Mouse (Mus musculus) C2C12 (cell line): ENCODE data around the gene Sult2b1. TPM values are rescaled to one million over a fixed set of nuclear protein-coding genes. Genes with fewer than 3 reads are reported as not detected.

ENCODE experiments used
- H3K27me3 ChIP-seq: one replicate; pipeline ENCODE4 v1.6.1; 2011; ENCODE audit not compliant: control insufficient read depth, insufficient read depth, insufficient read length
- H3K36me3 ChIP-seq: one replicate; pipeline ENCODE4 v1.6.1; 2011; ENCODE audit not compliant: control insufficient read depth, insufficient read depth
- H3K4me3 ChIP-seq: one replicate; pipeline ENCODE4 v1.5.1; 2011; ENCODE audit warnings: mild to moderate bottlenecking, control low read depth; ENCODE audit not compliant: poor library complexity, insufficient read depth, severe bottlenecking
- H3K79me2 ChIP-seq: one replicate; pipeline ENCODE4 v1.6.1; 2011; ENCODE audit not compliant: control insufficient read depth, insufficient read depth
- H3K79me3 ChIP-seq: one replicate; pipeline ENCODE4 v1.6.1; 2011; ENCODE audit warnings: low read depth, control low read depth
- H3ac ChIP-seq: one replicate; pipeline ENCODE3; 2011; ENCODE audit warnings: low read depth; ENCODE audit not compliant: control insufficient read depth, insufficient read length
- CEBPB ChIP-seq: IDR thresholded peaks from one replicate; pipeline ENCODE4 v1.6.1; 2011; ENCODE audit warnings: low read depth, mild to moderate bottlenecking, control low read depth, moderate library complexity
- CTCF ChIP-seq: IDR thresholded peaks from one replicate; pipeline ENCODE4 v1.5.1; 2011; ENCODE audit not compliant: control insufficient read depth, insufficient read depth, insufficient read length
- FOSL1 ChIP-seq: IDR thresholded peaks from one replicate; pipeline ENCODE4 v1.8.0; 2011; ENCODE audit warnings: mild to moderate bottlenecking, low read length; ENCODE audit not compliant: poor library complexity, insufficient read depth, severe bottlenecking
- MAX ChIP-seq: IDR thresholded peaks from one replicate; pipeline ENCODE4 v1.6.1; 2011; ENCODE audit warnings: mild to moderate bottlenecking, control low read depth
- MYOD1 ChIP-seq: IDR thresholded peaks from one replicate; pipeline ENCODE4 v1.6.1; 2011; ENCODE audit warnings: low read depth; ENCODE audit not compliant: control insufficient read depth, insufficient read length
- MYOG ChIP-seq: IDR thresholded peaks from one replicate; pipeline ENCODE4 v1.6.1; 2011; ENCODE audit not compliant: control insufficient read depth, insufficient read length; ENCODE audit errors: extremely low read depth
- USF1 ChIP-seq: IDR thresholded peaks from one replicate; pipeline ENCODE4 v1.6.1; 2011; ENCODE audit warnings: low read depth, mild to moderate bottlenecking, control low read depth, moderate library complexity
- polyA plus RNA-seq: library from polyadenylated mRNA; unstranded; fragments of >200 nt; fragmentation: generic; extraction: Trizol; gene quantifications from one replicate; pipeline ENCODE4 v1.2.1, GENCODE M21; 2012; ENCODE audit warnings: missing spikeins

Gene Sult2b1
- polyA plus RNA-seq, 1 experiment = 0.13 TPM

- peaks cover 15% of the 10 kb centered on the region for H3K27me3 ChIP-seq
- no peaks in the 10 kb centered on the region for H3K36me3 ChIP-seq
- TF ChIP-seq CTCF = no peak
- no peak for TF ChIP-seq CEBPB
- no peak for TF ChIP-seq MAX
- no peak for TF ChIP-seq MYOD1
- TF ChIP-seq FOSL1 = no peak
- no peak for TF ChIP-seq MYOG
- TF ChIP-seq USF1 = no peak
- no peaks in the 10 kb centered on the region for H3K79me3 ChIP-seq
- no peak overlapping the region for H3ac ChIP-seq
- no peak overlapping the region for H3K4me3 ChIP-seq
- H3K79me2 ChIP-seq = no peaks in the 10 kb centered on the region
Measured at GRCm38 (mm10) chr7:45697894-45698293, 86.6 kb downstream of the Sult2b1 start.

GRCm38 (mm10) chr7:45695098-45695497, 89.4 kb downstream of the Sult2b1 start:
- H3K36me3 ChIP-seq = no peaks in the 10 kb centered on the region
- H3K79me3 ChIP-seq = no peaks in the 10 kb centered on the region
- H3K79me2 ChIP-seq = no peaks in the 10 kb centered on the region
- TF ChIP-seq MAX = no peak
- TF ChIP-seq MYOD1 = no peak
- TF ChIP-seq USF1 = no peak
- TF ChIP-seq CEBPB = no peak
- TF ChIP-seq FOSL1 = no peak
- TF ChIP-seq CTCF = no peak
- TF ChIP-seq MYOG = no peak
- peaks cover 9% of the 10 kb centered on the region for H3K27me3 ChIP-seq
- H3ac ChIP-seq = no peak overlapping the region
- H3K4me3 ChIP-seq = no peak overlapping the region

- Histone ChIP-seq H3K36me3 (no peaks in the 10 kb centered on the region), H3K79me3 (no peaks in the 10 kb centered on the region), H3K4me3 (no peak within 1 kb of the TSS), H3ac (no peak within 1 kb of the TSS), H3K27me3 (no peaks in the 10 kb centered on the region), H3K79me2 (no peaks in the 10 kb centered on the region)
- TF ChIP-seq CTCF = no peak
- TF ChIP-seq MAX = no peak
- TF ChIP-seq FOSL1 = no peak
Measured at GRCm38 (mm10) chr7:45693921-45694591, 90.4 kb downstream of the Sult2b1 start, which contains the start of gene Sec1. Sec1 (minus strand) TSS chr7:45694402.

- TF ChIP-seq MYOG (no peak), MYOD1 (no peak), MAX (no peak), CTCF (no peak), USF1 (no peak), CEBPB (no peak), FOSL1 (no peak)
Measured at GRCm38 (mm10) chr7:45692364-45692763, 92.1 kb downstream of the Sult2b1 start.

GRCm38 (mm10) chr7:45689800-45690199, 94.7 kb downstream of the Sult2b1 start:
- Histone ChIP-seq H3K79me3 (no peaks in the 10 kb centered on the region), H3ac (no peak overlapping the region), H3K36me3 (no peaks in the 10 kb centered on the region), H3K79me2 (no peaks in the 10 kb centered on the region), H3K4me3 (no peak overlapping the region), H3K27me3 (no peaks in the 10 kb centered on the region)
- no peak for TF ChIP-seq MAX
- TF ChIP-seq CEBPB = no peak
- no peak for TF ChIP-seq MYOD1
- no peak for TF ChIP-seq USF1
- no peak for TF ChIP-seq FOSL1
- no peak for TF ChIP-seq MYOG
- TF ChIP-seq CTCF = no peak

More at GRCm38 (mm10) chr7:45692364-45692763, 92.1 kb downstream of the Sult2b1 start:
- Histone ChIP-seq H3K79me3 (no peaks in the 10 kb centered on the region), H3K79me2 (no peaks in the 10 kb centered on the region), H3K4me3 (no peak overlapping the region), H3K27me3 (no peaks in the 10 kb centered on the region), H3K36me3 (no peaks in the 10 kb centered on the region), H3ac (no peak overlapping the region)

GRCm38 (mm10) chr7:45689099-45689498, 95.4 kb downstream of the Sult2b1 start:
- H3ac ChIP-seq = no peak overlapping the region
- no peaks in the 10 kb centered on the region for H3K36me3 ChIP-seq
- no peaks in the 10 kb centered on the region for H3K79me2 ChIP-seq
- TF ChIP-seq MYOD1 = no peak
- TF ChIP-seq CTCF = no peak
- TF ChIP-seq FOSL1 = no peak
- no peak for TF ChIP-seq MAX
- no peak for TF ChIP-seq CEBPB
- TF ChIP-seq USF1 = no peak
- no peak for TF ChIP-seq MYOG
- no peaks in the 10 kb centered on the region for H3K79me3 ChIP-seq
- H3K4me3 ChIP-seq = no peak overlapping the region
- no peaks in the 10 kb centered on the region for H3K27me3 ChIP-seq
